Mouse (Mus musculus): ENCODE measurements around the gene Ccdc9b.

- no peak for TF ChIP-seq CTCF (conservative IDR thresholded peaks at IDR 0.05; ENCODE audit: low read length)
- TF ChIP-seq POU5F1 (IDR thresholded peaks at IDR 0.05; ENCODE audit: borderline replicate concordance, low read length), result no peak
Measured at GRCm38 (mm10) chr2:118754143-118754542, 8.3 kb downstream of the Ccdc9b start.

All from E14TG2a.4 (cell line).